Mouse (Mus musculus): ENCODE measurements at regions not wholly inside any gene's neighbourhood (a gene's known extent, or its start where the extent isn't known, plus 50 kb on each side); places are given as distances from the start of the nearest gene placed in this dataset.
A peak's percentile ranks its signal among the peaks of the same experiment; 100 is the strongest.

DNA sequence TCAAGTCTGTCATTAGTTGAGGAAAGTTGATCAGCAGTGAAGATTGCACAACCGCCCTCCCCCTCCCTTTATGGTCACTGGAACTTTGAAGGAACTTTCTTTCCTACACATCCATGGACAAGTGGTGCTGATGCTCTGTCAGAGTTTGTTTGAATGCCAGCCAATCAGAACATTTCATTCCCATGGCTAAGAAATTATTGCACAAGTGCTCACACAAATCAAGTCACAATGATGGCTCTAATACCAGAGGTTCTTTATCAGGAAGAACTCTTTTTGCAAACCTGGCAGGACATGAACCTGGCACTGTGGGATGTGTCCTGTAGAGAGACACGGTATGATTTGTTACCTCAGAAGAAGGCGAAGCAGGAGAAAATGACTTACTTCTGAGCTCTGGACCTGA lies 54.3 kb upstream of the Spry2 start:
- ATAC-seq (replicated peaks; ENCODE audit: poor library complexity, severe bottlenecking) = no peak

DNA sequence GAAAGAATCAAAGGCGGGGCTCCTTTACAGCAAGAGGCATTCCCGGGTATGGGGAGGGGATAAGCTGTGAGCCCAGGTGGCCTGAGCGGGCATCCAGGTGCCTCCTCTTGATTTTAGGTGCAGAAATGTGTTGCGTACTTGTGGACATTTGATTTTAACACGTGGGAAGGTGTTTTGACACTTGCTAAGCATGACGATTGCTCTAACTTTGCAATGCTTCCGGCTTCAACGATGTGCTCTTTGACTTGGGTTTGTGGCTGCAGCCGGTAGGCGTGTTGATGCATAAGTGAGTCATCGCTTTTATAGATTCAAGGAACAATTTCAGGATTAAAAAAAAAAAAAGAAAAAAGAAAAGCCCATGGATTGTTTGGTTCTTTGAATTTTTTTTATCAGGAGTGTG lies 58.5 kb upstream of the Spry2 start:
- no peak for ATAC-seq (replicated peaks; ENCODE audit: poor library complexity, severe bottlenecking)

DNA sequence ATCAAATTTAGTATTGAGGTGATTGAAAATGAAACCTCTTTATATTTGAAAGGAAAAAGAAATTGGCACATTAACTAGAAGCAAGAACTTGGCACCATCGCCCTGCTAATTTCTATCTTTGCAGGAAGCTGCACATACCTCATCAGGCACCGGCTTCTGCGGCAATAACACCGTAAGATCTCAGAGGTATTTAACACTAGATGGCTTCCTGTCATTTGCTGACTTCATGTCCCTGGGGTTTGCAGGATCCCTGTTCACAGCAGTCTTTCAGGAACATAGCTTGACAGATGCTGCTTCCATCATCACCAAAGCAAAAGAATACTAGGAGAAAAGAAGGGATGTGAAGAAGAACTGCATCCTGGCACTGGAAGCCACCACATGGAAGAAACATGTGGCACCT lies 60.2 kb upstream of the Spry2 start:
- no peak for ATAC-seq (replicated peaks; ENCODE audit: poor library complexity, severe bottlenecking)

DNA sequence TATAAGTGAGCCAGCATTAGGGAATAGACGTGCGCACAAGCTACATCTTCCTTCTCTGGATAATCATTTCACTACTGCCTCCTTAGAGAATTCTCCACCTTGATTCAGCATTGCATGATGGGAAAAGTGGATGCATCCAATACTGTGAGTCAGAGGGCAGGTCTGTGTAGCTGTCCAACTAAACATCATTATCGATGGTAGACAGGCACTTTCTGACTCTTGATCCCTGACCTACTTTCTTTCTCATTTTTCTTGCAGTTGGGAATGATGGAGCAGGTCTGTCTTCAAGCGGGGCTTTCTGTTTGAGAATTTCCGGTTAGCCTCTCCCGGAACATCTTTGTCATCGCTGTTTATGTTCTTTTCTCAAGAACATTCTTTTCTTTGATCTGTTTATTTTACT lies 61.4 kb upstream of the Spry2 start:
- ATAC-seq (replicated peaks; ENCODE audit: poor library complexity, severe bottlenecking) = no peak

DNA sequence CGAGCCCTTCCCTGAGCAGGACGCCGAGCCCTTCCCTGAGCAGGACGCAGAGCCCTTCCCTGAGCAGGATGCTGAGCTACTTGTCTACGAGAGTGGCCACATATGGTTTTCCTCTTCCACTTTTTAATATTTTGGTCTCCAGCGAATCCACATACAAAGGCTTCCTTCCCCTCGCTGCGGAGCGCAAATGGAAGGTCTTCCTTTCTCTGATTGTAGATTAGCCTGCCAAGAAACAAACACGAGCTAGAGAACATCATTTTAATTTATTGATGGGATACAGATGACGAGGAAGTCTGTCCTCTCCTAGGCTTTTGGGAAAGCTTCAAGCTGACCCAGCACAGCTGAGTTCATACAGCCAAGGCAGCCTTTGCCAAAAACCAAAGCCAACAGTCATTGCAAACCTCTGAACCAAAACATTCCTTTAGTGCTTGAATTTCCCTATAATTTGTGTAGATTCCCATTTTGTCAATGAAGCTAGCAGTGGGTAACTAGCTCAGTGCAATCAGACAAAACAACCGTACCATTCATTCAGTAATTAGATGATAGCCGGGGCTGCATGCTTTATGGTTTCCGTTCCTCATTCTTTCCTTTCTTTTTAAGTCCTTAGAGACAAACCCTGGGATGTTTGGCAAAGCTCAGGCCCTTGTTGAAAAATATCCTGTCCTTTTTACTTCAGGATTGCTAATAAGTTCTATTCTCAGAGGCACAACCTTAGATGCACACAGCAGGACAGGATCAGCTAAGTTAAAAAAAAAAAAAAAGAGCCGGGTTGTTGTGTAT lies 83.1 kb upstream of the Spry2 start:
- peak; percentile 52; the same call in 1 of the 2 replicates for ATAC-seq (replicated peaks; ENCODE audit: poor library complexity, severe bottlenecking)

DNA sequence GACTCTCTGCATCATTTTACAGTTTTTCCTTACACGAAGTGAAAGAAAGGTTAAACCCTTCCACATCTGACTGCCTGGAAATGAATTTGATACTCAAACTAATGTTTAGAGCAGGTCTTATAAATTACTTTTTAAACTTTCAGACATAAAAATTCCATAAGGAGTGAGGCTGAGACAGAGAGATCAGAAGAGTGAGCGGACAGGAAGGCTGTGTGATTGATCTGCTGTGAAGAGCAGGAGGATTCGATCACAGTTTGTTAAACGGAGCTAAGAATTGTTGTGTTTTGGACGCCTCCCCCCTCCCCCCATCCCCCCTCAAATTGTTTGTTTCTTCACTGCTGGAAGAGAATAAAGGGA lies 83.7 kb upstream of the Spry2 start:
- no peak for ATAC-seq (replicated peaks; ENCODE audit: poor library complexity, severe bottlenecking)

DNA sequence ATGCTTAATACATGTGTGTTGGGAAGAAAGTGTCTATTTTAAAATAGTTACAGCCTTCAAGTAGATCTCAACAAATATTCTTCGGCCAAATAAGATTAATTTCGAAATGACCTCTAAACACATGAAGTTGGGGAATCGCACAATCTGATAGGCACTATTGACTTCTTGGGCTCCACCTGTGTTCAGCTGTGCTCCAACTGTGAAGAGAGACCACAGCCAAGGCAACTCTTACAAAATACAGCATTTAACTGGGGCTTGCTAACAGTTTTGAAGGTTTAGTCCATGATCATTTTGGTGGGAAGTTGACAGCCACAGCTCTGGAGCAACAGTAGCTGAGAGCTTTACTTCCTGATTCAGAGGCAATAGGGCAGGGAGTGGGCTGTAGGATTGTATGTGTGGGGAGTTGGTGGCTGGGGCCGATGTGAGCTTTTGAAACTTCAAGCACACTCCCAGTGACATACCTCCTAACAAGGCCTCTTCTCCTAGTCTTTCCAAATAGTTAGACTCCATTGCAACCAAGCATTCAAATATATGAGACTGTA lies 90.8 kb upstream of the Spry2 start:
- ATAC-seq (replicated peaks; ENCODE audit: poor library complexity, severe bottlenecking) = peak; percentile 92

DNA sequence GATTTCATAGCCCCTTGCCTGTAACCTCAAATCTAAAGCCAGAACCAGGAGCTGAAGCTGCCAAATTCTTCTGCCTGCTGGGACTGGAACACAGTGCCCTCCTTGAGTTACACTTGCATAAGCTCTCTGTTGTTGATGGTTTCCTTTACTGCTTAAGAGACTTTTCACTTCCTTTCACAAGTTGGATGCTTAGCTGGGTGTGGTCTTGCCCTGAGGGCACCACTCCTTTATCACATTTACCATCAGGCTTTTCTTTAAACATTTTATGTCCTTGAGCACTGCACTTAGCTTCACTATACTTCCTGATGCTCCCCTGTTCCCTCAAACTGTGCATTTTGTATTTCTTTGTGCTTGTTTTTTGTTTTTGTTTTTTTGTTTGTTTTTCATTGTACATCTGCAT lies 92.1 kb upstream of the Spry2 start:
- no peak for ATAC-seq (replicated peaks; ENCODE audit: poor library complexity, severe bottlenecking)

DNA sequence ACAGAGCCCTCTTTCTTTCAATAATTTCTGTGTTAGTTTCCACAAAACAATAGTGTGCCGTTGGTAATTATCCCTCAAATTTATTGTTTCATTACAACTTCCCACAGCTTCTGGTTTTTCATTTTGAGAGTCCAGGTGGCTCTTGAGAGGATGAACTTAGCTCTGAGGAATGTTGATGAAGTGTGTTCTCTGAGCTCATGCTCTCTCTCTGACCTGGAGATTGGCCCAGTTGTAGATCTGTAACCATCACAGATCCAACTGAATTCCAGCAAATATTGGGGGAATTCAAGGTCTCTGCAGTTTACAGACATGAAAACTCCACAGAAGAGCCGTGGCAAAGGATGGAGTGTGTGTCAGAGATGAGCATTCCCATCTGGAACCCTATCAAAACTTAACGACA lies 96.5 kb upstream of the Spry2 start:
- no peak for ATAC-seq (replicated peaks; ENCODE audit: poor library complexity, severe bottlenecking)

DNA sequence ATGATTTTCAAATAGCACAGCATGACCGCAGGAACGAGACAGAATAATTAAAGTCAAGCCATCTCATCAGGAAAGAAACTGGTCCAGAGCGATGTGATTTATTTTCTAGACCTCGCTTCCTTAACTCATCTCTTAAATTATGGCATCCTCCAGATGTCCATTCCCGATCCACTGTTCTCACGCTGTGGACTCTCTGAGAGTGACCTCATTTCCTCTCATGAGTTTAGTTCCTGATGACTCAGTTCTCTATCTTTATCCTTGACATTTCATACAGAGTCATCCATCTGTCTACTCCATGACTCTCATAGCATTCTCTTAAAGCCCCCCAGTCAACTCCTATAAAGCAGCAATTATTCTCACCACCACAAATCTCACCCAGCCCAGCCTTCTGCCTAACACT lies 103.2 kb upstream of the Spry2 start:
- ATAC-seq (replicated peaks; ENCODE audit: poor library complexity, severe bottlenecking) = no peak

DNA sequence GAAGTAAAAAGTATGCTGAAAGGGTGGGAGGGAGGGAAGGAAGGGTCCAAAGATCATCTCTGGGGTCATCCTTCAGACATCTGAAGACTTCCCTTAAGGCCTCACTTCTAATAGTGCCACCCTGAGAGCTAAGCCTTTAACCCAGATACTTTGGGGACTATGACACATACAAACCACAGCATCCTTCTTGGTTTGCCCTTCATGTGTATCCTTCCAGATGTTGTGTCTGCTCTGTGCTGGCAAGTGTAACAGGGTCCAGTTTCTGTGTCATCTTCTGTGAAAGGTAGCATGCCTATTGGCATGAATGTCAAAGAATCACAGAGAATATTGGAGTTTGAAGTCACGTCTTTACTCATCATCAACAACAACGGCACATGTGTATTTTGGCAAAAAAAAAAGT lies 98.2 kb upstream of the Trim52 start:
- ATAC-seq (replicated peaks; ENCODE audit: poor library complexity, severe bottlenecking) = no peak

DNA sequence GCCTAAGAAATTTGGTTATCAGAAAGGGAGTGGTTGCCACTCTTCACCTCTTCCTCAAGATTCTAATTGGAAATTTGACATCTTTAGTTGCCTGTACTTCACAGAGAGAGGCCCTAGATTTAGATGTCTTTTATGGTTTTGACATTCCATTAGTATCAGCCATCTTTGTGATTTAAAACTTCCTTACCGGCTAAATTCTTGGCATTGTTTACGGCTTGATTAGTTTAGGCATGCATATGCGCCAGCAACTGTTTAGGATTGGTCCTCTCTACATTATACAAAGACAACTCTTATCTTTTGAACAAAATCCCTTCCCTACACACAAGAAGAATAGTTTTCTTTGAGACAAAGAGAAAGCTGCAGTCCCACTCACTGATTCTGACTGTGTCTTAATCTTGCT lies 97.0 kb upstream of the Trim52 start:
- ATAC-seq (replicated peaks; ENCODE audit: poor library complexity, severe bottlenecking) = no peak

DNA sequence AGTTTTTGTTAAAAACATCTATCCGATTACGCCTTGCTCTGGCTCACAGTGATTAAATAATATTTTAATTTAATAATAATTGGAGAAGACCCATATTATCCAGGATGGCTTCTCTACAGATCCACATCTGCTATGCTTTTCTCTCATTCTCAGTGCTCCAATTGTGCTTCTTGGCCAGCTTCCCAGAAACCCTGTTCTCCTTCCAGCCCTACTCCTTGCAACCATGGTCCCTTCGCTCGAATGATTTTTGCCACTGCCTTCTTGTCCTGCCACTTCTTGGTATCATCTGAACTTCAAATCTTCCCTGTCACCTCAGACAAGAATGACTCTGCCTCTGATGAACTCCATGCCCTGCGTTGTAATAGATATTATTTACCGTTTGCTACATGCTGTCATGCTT lies 95.0 kb upstream of the Trim52 start:
- no peak for ATAC-seq (replicated peaks; ENCODE audit: poor library complexity, severe bottlenecking)

DNA sequence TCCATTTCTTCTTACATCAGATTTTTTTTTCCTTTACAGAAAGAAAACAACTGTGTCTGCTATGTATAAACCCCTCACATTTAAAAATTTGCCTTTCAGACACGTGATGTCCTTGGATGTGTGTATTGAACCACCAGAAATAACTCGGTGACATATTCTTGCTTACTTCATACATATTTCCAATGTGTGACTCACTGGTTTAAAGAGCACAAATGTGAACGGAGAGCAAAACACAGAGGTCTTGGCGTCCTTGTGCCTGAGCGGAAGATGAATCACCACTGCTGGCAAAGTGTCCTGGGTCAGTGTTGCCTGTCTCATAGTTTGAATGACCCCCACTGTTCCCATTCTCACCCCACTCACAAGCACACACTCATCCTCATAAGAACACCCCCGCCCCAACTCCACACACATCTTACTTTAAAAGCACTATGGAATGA lies 94.0 kb upstream of the Trim52 start:
- ATAC-seq (replicated peaks; ENCODE audit: poor library complexity, severe bottlenecking) = no peak

DNA sequence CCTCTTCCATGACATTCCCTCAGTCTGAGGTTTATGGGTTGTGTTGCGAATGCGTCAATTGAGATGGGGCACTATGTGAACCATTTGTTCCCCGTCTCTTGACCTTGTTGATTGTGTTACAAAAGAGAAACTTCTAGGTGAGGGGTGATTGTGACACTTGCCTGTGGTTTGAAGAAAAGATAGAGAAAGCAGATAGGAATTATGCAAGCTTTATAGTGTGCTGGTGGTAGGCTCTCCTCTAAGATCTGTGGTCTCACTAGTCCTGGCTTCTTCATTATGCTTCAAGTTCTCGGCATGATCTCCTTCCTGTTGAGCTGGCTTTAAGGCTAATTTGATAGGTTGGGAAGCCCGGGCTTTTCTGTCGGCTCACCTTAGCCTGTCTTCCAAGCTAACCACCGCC lies 83.2 kb upstream of the Trim52 start:
- peak; percentile 97 for ATAC-seq (replicated peaks; ENCODE audit: poor library complexity, severe bottlenecking)

DNA sequence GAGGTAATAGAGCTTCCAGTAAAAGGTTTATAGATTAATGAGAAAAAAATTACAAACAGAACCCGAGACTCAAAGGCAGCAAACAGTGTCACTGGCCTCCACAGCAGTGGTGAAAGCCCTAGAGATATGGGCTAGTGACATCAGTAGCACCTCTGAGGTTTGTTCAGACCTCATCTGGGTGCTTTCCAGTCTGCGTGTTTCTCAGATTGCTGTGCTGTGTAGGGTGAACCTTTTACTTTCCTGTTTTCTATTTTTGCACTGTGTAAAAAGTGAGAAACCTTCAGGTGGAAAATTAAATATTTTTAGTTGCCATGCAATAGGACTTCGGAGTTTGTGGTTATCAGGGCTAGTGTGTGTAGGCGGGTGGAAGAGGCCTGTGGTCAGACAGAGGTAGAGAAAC lies 79.2 kb upstream of the Trim52 start:
- ATAC-seq (replicated peaks; ENCODE audit: poor library complexity, severe bottlenecking) = no peak

DNA sequence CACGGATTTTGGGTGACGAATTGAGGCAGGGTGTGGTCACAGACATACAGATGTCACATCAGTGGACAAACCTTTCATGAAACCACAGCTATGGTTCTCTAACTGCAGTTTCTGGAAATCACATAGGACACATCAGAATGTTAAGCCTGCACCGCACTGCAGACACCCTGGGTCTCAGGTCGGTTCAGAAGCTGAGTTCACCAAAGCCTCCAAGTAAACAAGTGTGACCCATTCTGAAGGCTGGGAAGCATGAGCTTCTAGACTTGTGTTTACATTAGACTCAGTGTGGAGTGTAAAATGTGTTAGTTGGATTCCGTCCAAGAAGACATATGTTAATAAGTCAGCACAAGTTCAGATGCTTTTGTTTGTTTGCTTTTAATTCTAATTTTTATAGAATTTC lies 78.3 kb upstream of the Trim52 start:
- ATAC-seq (replicated peaks; ENCODE audit: poor library complexity, severe bottlenecking) = no peak

DNA sequence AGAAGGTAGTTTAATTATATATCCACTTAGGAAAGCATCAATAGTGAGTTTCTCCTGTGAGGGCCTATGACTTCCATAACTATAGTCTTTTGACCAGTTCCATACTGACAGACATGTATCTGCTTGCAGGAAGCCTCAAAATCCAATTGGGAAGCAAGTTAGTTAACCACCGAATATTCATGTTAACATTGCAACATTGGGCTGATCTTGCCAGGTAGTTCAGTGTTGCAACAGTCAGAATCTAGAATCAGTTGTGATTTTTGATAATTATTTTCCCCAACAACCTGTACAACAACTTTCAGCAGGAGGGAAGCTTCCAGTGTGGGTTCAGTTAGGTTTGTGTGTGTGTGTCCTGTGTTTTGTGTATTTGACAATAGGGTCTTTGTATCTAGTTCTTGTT lies 74.9 kb upstream of the Trim52 start:
- no peak for ATAC-seq (replicated peaks; ENCODE audit: poor library complexity, severe bottlenecking)

DNA sequence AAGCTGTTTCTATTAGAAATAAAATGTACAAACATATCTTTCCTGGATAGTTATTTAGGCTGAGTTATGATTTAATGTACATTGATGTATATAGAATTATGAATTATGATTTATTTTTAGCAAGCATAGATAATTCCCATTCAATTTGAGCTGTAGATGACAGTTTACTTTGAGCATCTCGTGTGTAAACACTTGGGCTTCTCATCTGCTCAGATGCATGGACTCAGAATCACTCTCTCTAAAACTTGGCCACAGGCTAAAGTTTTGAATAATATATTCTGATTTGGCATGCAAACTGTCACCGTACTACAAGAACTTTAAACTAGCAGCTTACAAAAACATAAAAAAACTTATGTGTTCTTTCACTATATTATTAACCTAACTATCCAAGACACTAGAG lies 72.2 kb upstream of the Trim52 start:
- ATAC-seq (replicated peaks; ENCODE audit: poor library complexity, severe bottlenecking) = no peak

DNA sequence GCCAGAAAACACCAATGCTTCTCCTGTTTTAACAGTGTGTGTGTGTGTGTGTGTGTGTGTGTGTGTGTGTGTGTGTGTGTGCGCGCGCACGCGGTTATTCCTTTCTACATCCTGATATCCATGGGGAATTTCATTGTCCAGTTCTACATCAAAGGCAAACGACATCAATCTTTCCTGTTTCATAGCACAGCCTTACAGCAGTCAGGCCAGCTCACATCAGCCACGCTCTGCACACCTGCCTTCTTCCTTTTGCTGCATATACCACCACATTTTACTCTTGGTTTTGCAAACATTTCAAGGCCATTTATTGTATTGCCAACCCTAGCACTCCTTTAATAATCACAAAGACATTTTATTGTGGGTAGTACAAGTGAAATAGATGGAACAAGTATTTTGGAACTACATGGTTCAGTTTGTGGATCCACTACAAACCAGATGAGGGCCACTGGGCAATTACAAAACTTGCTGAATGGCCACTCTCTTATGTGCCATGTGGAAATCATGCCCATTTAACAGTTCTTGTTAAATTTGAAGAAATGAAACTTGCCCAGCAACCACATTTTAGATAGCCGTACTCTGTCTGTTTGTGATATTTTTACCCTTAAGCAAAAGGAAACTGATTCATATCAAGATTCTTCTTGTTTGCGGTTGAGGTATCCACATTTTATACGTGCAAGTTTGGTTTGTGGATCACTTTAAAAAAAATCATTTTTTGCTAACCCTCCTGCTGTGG lies 70.9 kb upstream of the Trim52 start:
- peak; percentile 87 for ATAC-seq (replicated peaks; ENCODE audit: poor library complexity, severe bottlenecking)

DNA sequence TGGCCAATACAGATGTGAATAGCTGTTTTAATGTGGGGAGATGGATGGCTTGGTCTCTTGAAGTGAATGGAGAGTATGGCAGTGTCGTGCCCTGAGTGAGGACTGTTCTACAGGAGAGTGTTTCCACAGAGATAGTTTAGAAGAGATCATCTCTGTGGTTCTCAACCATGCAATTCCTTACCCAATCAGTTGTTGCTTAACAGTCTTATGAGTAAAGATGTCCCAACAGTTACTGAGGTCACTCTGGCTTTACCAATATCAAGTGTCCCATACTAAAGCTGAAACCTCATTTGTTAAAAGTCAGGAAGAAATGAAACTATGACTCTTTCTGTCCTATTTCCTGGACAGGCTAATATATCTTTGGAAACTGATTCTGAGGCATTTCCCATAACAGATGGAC lies 61.7 kb upstream of the Trim52 start:
- ATAC-seq (replicated peaks; ENCODE audit: poor library complexity, severe bottlenecking) = peak; percentile 99

DNA sequence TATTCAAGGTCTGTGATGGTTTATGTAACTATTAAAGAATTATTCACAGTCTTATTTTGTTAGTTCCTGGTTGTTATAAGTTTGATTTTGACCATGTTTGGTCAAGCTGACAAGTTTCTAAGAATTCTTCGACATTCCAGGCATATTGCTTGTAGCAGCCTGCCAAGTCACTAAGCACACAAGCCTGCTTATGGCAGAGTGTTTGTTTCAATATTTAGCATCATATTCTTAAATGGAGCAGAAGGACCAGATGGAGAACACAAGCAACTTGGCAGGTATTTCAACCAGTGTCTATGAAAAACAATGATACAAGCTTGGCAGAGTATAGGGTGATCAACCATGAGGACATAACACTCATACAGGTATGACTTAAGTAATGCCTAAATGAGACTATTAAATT lies 55.8 kb upstream of the Trim52 start:
- ATAC-seq (replicated peaks; ENCODE audit: poor library complexity, severe bottlenecking) = no peak

Measured in granulocyte monocyte progenitor cell, adult 5-6 weeks (primary cell).